Mouse (Mus musculus) layer of hippocampus, postnatal 25 days (tissue): ENCODE measurements around the gene Fam183b. TPM values are rescaled to one million over a fixed set of nuclear protein-coding genes. Genes with fewer than 3 reads are reported as not detected.
"Not testable (repeated sequence)": the region's sequence is repeated elsewhere in the genome, so short reads cannot be mapped to it uniquely, and the experiment has no call there.

Experiments
- DNase-seq, 2 experiments: peaks; one replicate each; pipeline ENCODE4 v3.0.0; 2022; ENCODE audit warnings: mixed read lengths in 2 of 2, low spot score in 1 of 2; ENCODE audit errors: extremely low spot score in 1 of 2
- total RNA-seq, 2 experiments: library from RNA; stranded (reverse); gene quantifications; 2 replicates each; pipeline ENCODE4 v1.2.3; 2021

The Fam183b gene
- total RNA-seq = 1 to 10 TPM; 5.9 to 7.2 TPM

- peak; percentile 19 to 31 for DNase-seq
These were observed at the start of gene Fam183b for GRCm38 (mm10) chr11:58801558-58802228. Fam183b (minus strand) TSS chr11:58801960.

DNA sequence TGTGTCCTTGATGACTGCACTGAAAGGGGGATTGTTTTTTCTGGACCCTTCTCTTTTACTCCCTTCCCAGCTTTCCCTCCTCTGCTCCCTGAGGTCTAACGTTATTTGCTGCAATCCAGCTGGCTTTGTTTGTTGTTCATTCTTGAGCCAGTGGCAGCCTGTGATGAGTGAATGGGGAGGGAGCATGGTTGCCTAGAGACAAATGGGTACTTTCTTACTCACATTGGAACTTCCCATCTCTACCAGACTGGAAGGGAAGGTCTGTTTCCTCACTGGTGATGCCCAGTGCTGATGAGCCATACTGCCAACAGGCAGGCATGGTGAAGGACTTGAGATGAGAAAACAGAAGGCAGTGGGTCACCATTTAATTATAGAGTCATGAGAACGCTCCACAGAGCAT is 48.0 kb upstream of the Fam183b start:
- DNase-seq = no peak

- no peak for DNase-seq
These were observed 45.9 kb upstream of the Fam183b start for GRCm38 (mm10) chr11:58847636-58848035.

GRCm38 (mm10) chr11:58846919-58847461 is 45.2 kb upstream of the Fam183b start, which contains the start of gene Gm12258:
Gm12258 (plus strand) TSS chr11:58847158.
- DNase-seq = peak; percentile 60 to 61

- DNase-seq = not testable (repeated sequence)
These were observed 37.2 kb upstream of the Fam183b start, which contains the start of gene Olfr311 for GRCm38 (mm10) chr11:58838951-58839350. Olfr311 (plus strand) TSS chr11:58839251.

DNA sequence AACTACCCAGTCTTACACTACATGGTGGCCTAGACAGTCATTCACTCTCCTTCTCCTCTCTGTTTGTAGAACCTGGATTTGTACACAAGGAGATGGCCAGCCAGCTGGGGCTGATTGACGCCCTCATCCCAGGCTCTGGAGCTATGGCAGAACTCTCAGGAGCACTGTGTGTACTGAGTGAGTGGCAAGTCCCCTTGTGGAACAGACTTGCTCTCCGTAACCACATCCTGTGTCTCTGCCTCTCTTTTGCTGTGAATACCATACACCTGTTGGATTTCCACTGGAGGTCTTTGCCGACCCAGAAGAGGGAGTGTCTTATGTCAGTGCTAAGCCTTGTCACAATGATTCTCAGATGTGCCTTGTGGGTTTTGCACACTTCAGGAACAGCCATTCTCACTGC is 30.8 kb upstream of the Fam183b start:
- DNase-seq = not testable (repeated sequence)

- no peak for DNase-seq
These were observed 28.0 kb upstream of the Fam183b start for GRCm38 (mm10) chr11:58829764-58830163.

DNA sequence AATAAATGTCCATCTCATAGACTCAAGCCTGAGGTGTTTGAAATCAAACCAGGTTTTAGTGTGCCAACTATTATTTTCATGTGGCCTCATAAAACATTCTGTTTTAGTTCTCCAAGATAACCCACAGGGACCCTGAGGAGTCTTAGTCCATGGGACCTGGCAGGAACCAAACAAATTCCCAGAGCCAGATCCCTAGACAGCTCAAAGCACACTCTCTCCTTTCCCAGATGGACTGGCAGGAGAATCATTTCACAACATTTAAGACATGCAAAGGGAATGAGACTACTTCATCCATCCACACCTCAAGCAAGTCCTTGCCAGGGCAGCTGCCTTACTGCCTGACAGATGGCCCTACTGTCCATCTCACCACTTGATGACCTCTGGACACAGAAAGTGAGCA is 27.2 kb upstream of the Fam183b start, which contains the start of gene Olfr312:
TSS of gene Olfr312 (plus strand) at position 301 of the 400 bp plus-strand sequence.
- DNase-seq = not testable (repeated sequence)

DNA sequence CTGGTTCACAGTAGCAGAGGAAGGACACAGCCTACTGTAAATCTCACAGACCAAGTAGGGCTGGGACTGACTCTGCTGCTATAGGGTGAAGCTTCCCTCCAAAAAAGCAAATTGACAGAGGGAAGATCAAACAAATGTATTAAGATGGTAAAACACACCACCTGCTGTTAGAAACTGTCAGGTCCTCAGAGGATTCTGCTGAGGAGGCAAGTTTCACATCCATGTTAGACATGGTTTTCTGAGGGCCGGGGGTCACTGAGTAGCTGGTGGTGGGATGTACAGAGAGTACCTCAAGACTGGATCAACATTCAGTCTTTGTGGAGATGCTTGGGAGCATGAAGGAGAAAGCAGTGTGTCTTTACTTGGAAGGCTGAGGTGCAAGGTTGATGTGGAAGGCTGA is 13.9 kb upstream of the Fam183b start:
- no peak for DNase-seq

DNA sequence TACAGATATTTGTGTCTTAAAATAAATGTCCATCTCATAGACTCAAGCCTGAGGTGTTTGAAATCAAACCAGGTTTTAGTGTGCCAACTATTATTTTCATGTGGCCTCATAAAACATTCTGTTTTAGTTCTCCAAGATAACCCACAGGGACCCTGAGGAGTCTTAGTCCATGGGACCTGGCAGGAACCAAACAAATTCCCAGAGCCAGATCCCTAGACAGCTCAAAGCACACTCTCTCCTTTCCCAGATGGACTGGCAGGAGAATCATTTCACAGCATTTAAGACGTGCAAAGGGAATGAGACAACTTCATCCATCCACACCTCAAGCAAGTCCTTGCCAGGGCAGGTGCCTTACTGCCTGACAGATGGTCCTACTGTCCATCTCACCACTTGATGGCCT is 12.9 kb upstream of the Fam183b start, which contains the start of gene Olfr313:
TSS of gene Olfr313 (plus strand) at position 301 of the 400 bp plus-strand sequence.
- not testable (repeated sequence) for DNase-seq

- no peak for DNase-seq
These were observed 10.2 kb upstream of the Fam183b start for GRCm38 (mm10) chr11:58812001-58812400.

- no peak for DNase-seq
These were observed 2.6 kb upstream of the Fam183b start for GRCm38 (mm10) chr11:58804393-58804792.

GRCm38 (mm10) chr11:58803871-58804270 is 2.1 kb upstream of the Fam183b start:
- DNase-seq = no peak

DNA sequence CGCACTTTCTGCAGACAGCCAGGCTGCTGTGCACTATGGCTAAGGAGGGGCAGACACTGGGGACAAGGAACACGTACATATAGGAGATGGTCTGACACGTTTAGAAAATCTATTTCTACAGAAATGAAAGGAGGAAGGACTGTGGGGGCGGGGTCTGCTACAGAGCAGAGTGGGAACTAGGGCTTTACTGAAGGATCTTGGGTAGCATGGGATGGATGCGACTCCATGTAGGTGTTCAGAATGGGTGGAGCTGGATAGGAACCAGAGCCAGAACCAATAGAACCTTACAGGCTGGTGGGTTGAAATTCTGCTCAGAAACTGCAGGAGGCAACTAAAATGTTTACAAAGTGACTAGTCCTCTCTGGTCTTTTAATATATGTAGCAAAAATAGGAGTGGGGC is 2.0 kb downstream of the Fam183b start:
- no peak for DNase-seq

DNA sequence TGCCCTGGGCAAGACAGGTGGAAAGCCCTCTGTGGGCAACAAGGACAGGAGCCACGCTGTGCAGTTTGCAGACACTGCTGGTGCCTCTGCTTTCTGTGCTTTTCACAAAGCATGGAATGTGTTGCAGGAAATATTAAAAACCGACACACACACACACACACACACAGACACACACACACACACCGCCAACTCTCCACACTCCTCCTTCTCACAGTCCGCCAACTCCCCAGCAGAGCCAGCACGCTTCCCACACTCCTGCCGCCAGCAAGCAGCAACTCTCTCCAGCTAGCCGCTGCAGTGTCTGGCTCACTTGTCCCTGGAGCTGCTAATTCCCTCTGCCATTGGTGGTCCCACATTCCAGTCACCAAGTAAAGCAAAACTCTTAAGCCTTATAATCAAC is 4.9 kb downstream of the Fam183b start:
- peak; percentile 33 to 56 for DNase-seq

DNA sequence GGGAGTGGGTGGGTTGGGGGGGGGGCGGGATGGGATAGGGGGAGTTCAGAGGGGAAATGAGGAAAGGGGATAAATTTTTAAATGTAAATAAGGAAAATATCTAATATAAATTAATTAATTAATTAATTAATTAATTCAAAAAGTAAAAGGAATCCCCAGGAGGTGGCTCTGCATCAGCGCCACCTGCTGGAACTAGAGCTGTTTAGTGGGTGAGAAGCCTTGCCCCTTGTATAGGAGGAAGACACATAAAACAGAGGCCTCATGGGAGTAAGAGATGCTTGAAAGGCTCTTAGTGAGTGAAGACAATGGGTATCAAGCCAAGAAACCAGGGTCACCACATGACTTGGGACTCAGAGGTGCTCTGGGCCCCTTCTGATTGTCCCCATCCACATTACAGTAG is 5.9 kb downstream of the Fam183b start:
- no peak for DNase-seq

DNA sequence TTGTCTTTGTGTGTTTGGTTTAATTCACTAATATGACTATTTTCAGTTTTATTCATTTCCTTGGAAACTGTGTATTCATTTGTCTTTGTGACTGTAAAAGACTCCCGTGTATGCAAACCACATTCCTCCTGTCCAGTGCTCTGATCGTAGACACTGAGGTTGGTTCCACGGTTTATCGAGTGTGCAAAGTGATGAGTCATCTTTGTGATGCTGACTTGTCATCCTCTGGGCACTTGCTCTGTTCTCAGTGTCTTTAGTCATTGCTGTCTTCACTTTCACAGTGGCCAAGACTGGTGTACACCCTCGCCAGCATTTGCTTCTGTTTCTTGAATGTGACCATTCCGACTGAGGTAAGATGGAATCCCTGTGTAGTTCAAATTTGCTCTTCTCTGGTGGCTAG is 11.1 kb downstream of the Fam183b start:
- DNase-seq = no peak

GRCm38 (mm10) chr11:58790053-58790452 is 11.7 kb downstream of the Fam183b start:
- DNase-seq = no peak

GRCm38 (mm10) chr11:58789532-58789931 is 12.2 kb downstream of the Fam183b start:
- no peak for DNase-seq

- DNase-seq = no peak
These were observed 13.4 kb downstream of the Fam183b start for GRCm38 (mm10) chr11:58788346-58788745.

DNA sequence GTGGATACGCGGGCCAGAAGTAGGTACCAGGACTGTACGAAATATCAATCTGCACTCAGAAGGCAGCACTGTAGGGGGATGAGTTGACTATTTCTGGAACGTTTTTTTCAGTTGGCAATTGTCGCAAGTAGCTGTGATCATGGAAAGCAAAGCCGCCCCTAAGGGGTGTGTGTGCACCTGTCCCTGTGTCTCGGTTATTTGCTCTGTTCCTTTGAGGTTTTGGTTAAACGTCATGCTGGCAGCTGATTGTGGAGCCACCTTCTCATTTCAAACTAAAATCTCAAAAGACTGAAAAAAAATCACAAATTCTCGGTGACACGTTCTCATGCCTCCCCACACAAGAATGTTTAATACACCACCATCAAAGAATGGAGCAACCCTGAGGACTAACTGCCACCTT is 14.1 kb downstream of the Fam183b start:
- no peak for DNase-seq

DNA sequence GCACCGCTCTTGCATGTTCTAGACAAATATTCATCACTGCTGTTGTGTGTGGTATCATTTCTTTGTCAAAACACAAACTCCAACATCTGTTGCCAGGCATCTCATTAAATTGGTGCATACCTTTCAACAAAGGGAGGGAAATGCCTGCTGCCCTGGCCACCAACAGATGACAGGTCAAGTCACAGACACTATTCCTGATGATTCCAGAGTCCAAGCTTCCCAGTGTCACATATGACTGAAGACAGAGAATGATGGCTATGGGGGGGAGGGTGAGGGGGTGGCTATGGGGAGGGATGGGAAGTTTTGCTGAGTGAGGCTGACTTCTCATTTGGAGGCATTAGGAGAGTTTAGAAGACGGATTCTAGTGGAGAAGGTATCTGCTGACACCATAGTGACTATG is 17.6 kb downstream of the Fam183b start:
- no peak for DNase-seq
